Mouse (Mus musculus) urinary bladder, postnatal 36 days (tissue): Measurements from ENCODE around the gene Capn2.

Experiments used
- DNase-seq, 2 experiments: peaks; one replicate each; pipeline ENCODE4 v3.0.0; 2022; ENCODE audit warnings: low spot score in 2 of 2, mixed read lengths in 1 of 2

Capn2 gene

DNA sequence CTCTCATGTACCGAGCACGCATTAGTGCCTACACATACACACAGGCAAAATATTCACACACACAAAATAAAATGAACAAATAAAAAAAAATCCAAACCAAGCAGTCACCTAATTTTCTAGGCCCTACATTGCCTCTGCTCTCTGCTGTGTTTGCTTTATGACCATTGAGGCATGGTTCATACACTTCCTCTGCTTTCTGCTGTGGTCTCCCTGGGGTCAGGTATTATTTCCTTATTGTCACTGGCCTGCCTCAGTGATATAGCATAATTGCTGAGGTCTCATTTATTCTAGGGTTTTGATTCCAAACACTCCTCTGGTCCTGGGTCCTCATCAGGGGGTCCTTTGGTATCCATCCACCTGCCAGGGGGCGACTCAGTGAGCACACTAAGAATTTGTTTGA lies 8.2 kb upstream of the Capn2 start:
- DNase-seq: no peak

GRCm38 (mm10) chr1:182523692-182524091 lies 6.3 kb upstream of the Capn2 start:
- DNase-seq: no peak

GRCm38 (mm10) chr1:182522961-182523360 lies 5.6 kb upstream of the Capn2 start:
- no peak for DNase-seq

GRCm38 (mm10) chr1:182520938-182521500 lies 3.6 kb upstream of the Capn2 start:
- no peak for DNase-seq

DNA sequence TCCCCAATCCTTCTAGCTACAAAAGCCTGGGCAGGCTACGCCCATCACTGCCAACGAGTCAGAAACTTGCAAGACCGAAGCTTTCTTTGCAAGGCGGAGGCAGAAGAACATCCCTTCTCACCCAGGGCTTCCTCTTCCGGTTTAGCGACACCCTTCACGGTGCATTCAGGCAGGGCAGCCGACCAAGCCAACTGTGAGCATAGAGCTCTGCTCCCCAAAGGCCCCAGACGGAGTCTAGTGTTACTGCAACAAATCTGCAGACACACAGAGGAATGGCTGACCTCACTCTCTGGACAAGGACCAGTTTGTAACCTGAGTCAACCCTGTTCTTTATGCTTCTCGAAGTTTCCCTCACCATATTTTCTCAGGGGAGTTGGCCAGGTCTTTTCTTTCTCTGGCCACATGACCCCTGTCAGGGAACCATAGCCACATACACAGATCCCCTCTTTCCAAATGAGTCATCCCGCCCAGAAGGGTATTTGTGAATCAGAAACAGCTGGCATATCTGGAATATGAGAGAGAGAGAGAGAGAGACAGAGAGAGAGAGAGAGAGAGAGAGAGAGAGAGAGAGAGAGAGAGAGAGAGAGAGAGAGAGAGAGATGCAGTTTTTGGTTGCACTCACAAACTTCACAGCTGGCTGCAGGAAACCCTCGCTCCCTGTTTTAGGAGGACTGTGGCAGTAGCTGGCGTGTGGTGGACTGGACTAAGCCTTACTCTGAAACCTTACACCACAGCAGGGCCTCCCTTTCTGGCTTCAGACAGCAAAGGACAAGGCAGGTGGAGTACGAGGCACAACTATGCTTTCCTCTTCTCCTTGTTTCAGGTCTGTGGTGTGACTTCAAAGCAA lies 2.9 kb upstream of the Capn2 start:
- DNase-seq: peak; percentile 34 to 75

DNA sequence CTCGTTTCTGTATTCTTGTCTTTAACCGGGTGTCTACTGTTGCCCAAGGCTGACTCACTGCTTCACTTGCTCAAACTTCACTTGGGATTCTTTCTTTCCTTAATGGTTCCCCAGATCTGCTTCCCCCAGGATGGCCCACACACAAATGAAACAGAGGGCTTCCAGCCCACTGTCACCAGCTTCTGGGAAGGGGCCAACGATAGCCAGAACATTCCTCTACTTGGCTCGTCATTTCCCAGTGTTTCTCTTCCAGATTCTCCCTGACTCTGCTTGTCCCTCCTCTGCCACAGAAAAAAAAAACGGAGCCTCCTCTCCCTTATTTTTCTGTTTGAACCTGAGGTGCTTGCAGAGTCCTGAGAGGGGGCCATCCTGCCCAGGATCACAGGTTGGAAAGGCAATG lies 1.9 kb upstream of the Capn2 start:
- no peak for DNase-seq

GRCm38 (mm10) chr1:182518811-182519210 lies 1.4 kb upstream of the Capn2 start:
- DNase-seq: no peak

- DNase-seq: no peak
These were observed 804 bp upstream of the Capn2 start for GRCm38 (mm10) chr1:182518143-182518680.

- DNase-seq: no peak
These were observed 236 bp upstream of the Capn2 start for GRCm38 (mm10) chr1:182517677-182518011.

DNA sequence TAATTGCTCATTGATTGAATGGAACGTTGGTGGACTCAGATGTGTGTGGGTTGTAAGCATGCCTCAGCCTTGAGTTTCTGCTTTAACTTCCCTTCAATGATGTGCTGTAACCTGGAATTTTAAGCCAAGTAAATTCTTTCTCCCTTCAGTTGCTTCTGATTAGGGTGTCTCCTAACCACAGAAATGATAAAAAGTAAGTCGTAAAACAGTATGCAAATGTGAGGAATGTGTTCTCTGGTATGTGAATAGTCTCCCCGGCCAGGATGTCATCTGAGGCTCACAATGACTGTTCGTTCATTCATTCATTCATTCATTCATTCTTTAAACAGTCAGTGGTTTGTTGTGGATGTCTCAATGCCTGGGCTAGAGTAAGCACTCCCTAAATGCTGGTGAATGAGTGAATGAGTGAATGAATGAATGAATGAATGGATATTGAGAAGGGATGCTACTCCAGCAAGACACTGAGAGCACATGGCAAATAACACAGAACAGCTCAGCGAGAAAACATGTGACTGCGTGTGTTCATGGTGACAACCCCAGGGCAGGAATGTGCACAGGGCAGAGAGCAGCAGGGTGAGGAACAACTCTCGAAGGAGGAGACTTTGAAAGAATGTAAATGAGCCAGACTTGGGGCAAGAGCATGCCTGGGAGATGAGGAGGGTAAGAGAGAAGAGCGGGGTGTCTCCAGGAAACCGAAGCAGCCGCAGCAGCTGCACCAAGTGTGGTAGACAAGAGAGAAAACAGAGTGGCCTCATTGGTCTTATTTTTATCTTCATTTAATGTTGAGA lies 2.4 kb downstream of the Capn2 start:
- no peak for DNase-seq

GRCm38 (mm10) chr1:182513714-182514113 lies 3.7 kb downstream of the Capn2 start:
- no peak for DNase-seq

- DNase-seq: no peak
These were observed 4.5 kb downstream of the Capn2 start for GRCm38 (mm10) chr1:182512901-182513410.

GRCm38 (mm10) chr1:182511778-182512177 lies 5.6 kb downstream of the Capn2 start:
- no peak for DNase-seq

DNA sequence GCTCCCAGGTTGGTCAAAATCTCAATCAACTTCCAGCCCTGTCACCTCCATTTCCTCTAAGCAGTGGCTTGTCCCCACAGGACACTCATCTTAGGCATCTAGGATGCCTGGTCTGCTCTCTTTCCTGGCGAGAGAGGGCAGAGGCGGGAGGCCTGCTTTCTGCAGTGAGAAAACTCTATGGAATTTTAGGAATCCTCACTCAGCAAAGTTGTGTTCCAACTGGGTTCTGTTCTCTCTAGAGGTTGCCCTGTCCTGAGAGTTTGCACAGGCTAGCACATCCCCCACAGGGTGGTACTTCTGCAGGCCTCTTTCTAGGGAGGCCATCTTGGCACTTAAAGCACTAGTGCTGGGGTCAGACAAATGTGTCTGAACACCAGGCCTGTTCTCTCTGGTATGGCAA lies 6.3 kb downstream of the Capn2 start:
- no peak for DNase-seq

- no peak for DNase-seq
These were observed 8.2 kb downstream of the Capn2 start for GRCm38 (mm10) chr1:182509110-182509797.

DNA sequence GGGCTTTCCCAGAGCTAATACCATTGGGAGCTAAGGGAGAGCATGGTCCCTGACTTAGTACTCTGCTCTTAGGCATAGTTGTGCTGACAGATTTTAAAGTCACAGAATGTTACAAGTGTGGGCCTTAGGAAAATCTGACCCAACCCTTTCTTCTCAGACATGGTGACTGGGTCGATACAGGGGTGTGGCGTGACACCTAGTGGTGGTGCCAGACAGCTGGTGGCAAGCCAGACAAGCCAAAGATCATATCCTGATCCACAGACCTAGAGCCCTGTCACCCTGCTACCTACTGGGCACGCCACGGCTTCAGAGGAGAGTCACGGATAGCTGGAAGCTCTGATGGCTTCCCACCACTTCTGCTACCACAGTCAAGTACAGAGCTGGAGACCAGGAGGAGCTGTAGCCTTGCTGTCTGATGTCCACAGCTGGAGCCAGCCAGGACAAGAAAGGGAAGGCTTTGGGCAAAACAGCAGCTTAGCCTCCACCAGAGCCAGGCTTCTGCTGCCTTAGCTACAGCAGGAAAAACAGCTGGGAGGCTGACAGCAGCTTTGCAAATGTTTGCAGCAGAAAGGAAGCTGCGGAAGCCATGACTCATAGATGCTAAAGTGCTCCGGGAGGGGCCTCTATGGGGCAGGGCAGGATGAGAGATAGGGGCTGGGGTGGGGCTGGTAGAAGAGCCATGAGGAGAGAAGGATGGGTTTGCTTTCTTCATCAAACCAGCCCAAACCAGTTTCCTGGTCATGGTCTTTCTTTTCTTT lies 11.0 kb downstream of the Capn2 start:
- DNase-seq: peak; percentile 55 to 80

DNA sequence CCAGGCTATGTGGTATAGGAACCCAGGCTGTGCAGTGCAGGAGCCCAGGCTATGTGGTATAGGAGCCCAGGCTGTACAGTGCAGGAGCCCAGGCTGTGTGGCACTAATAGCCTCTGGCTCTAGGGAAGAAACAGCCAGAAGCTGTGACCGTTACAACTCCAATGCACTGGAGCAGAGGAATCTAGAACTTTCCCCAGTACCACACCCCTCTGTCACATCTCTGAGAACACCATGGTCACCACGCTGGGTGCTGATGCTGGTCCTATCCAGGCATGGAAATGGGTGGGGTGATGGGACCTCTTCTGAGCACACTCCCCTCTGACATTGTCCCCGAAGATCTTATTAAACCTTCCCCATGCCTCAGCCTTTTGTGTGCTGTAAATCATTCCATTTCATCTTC lies 12.1 kb downstream of the Capn2 start:
- DNase-seq: no peak

GRCm38 (mm10) chr1:182504223-182504622 lies 13.2 kb downstream of the Capn2 start:
- DNase-seq: peak in 1 of 2 experiments; percentile 74

DNA sequence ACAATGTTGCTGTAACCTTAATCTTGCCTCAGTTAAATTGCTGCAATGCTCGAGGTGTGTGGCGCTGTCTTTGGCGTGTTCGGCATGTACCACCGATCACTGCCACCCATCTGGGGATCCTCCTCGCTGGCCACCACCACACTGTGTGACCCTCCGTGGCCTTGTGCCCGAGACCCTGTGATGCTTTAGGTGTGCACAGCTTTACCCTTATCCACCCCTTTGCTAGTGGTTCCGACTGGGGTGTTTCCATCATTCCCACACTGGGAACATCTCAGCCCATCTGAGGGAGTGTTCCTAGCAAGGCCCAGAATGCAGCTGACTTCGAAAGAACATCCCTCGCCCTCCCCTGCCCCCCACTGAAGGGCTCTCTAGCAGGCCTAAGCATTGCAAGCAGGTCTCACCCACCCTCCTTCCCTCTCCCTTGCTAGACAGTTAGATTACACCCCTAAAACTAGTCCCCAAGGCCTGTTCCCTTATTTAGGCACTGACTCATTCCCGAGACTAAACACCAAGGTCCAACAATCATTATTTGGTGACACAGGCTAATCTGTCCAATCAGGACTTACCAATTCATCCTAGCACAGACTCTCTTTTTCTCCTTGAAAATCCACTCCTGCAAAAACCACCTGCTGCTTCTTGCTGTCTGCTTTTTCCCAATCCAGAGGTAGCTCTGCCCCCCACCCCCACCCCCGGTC lies 14.1 kb downstream of the Capn2 start:
- no peak for DNase-seq

DNA sequence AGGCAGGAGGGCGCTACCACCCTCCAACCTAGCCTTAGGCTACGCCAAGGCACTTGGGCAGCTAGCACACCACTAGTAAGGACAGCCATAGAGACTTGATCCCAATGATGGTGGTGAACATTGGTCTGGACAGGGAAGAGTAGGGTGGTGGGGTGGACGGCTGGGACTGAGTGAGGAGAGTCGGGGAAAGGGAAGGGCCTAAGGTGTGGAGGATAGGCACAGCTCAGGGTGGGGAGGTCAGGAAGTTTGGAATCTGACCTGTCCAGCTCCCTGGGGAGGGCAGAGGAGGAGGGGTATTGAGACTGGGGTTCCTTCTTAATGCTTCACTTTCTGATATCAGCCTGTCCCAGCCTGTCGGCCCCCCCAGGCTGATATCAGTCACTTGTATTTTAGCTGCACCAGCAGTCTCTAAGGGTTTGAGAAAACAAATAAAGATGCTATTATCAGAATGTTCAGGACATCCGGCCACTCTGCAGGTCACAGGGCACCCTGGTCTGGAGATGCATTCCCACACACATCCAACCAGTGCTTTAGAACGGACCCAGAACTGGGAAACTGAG lies 14.8 kb downstream of the Capn2 start:
- no peak for DNase-seq
